Mouse (Mus musculus): ENCODE measurements around the gene Ston1. TPM values are rescaled to one million over a fixed set of nuclear protein-coding genes. Genes with fewer than 3 reads are reported as not detected.
A peak's percentile ranks its signal among the peaks of the same experiment; 100 is the strongest.

The Ston1 gene
- polyA plus RNA-seq, 1 experiment from 2014 or later = 9.1 TPM

GRCm38 (mm10) chr17:88613172-88613571, 15.7 kb downstream of the Ston1 start:
- Histone ChIP-seq H3K4me3 (ENCODE audit: low read depth, low read length) (no peak overlapping the region), H3K27me3 (replicated peaks; ENCODE audit: control insufficient read depth, insufficient read depth, low read length) (no peaks in the 10 kb centered on the region), H3K36me3 (ENCODE audit: control insufficient read depth, insufficient read depth, low read length) (no peaks in the 10 kb centered on the region; the same call in 1 of the 2 replicates), H3K4me2 (ENCODE audit: low read depth, low read length) (no peak overlapping the region), H3K9ac (ENCODE audit: low read depth, low read length) (no peak overlapping the region), H3K27ac (replicated peaks; ENCODE audit: low read depth, low read length) (no peak overlapping the region), H3K9me3 (ENCODE audit: control insufficient read depth, low read length) (no peaks in the 10 kb centered on the region), H3K4me1 (ENCODE audit: control insufficient read depth, insufficient read depth, low read length) (peaks cover 16% of the 10 kb centered on the region)
- WGBS = 64% methylated on average over 6 of the region's 6 CpGs
- ATAC-seq (ENCODE audit: low read depth) (no peak), DNase-seq (ENCODE audit: low spot score) (no peak)

- ATAC-seq (ENCODE audit: low read depth) (no peak), DNase-seq (ENCODE audit: low spot score) (no peak)
- peaks cover 16% of the 10 kb centered on the region for H3K4me1 ChIP-seq (ENCODE audit: control insufficient read depth, insufficient read depth, low read length)
- H3K27ac ChIP-seq (replicated peaks; ENCODE audit: low read depth, low read length) = no peak overlapping the region
- WGBS = 90% methylated on average over 3 of the region's 3 CpGs
- H3K27me3 ChIP-seq (replicated peaks; ENCODE audit: control insufficient read depth, insufficient read depth, low read length) = no peaks in the 10 kb centered on the region
- H3K4me3 ChIP-seq (ENCODE audit: low read depth, low read length) = no peak overlapping the region
- no peaks in the 10 kb centered on the region for H3K9me3 ChIP-seq (ENCODE audit: control insufficient read depth, low read length)
- H3K4me2 ChIP-seq (ENCODE audit: low read depth, low read length) = no peak overlapping the region
- H3K36me3 ChIP-seq (ENCODE audit: control insufficient read depth, insufficient read depth, low read length) = no peaks in the 10 kb centered on the region; the same call in 1 of the 2 replicates
- H3K9ac ChIP-seq (ENCODE audit: low read depth, low read length) = no peak overlapping the region
Measured at GRCm38 (mm10) chr17:88613721-88614120, 16.2 kb downstream of the Ston1 start.

- DNase-seq (ENCODE audit: low spot score) = no peak
- ATAC-seq (ENCODE audit: low read depth) = no peak
- no peak overlapping the region for H3K9ac ChIP-seq (ENCODE audit: low read depth, low read length)
Measured at GRCm38 (mm10) chr17:88614234-88614633, 16.8 kb downstream of the Ston1 start.

GRCm38 (mm10) chr17:88614733-88615132, 17.2 kb downstream of the Ston1 start:
- 100% methylated on average over 1 of the region's 1 CpGs for WGBS
- no peak overlapping the region for H3K4me3 ChIP-seq (ENCODE audit: low read depth, low read length)
- no peaks in the 10 kb centered on the region for H3K27me3 ChIP-seq (replicated peaks; ENCODE audit: control insufficient read depth, insufficient read depth, low read length)
- H3K4me1 ChIP-seq (ENCODE audit: control insufficient read depth, insufficient read depth, low read length) = peaks cover 16% of the 10 kb centered on the region
- no peak overlapping the region for H3K9ac ChIP-seq (ENCODE audit: low read depth, low read length)
- no peak for DNase-seq (ENCODE audit: low spot score)
- no peak for ATAC-seq (ENCODE audit: low read depth)
- H3K9me3 ChIP-seq (ENCODE audit: control insufficient read depth, low read length) = no peaks in the 10 kb centered on the region
- H3K27ac ChIP-seq (replicated peaks; ENCODE audit: low read depth, low read length) = no peak overlapping the region
- no peaks in the 10 kb centered on the region; the same call in 1 of the 2 replicates for H3K36me3 ChIP-seq (ENCODE audit: control insufficient read depth, insufficient read depth, low read length)
- H3K4me2 ChIP-seq (ENCODE audit: low read depth, low read length) = no peak overlapping the region

More at GRCm38 (mm10) chr17:88614234-88614633, 16.8 kb downstream of the Ston1 start:
- H3K9me3 ChIP-seq (ENCODE audit: control insufficient read depth, low read length) = no peaks in the 10 kb centered on the region
- H3K4me1 ChIP-seq (ENCODE audit: control insufficient read depth, insufficient read depth, low read length) = peaks cover 16% of the 10 kb centered on the region
- no peaks in the 10 kb centered on the region for H3K27me3 ChIP-seq (replicated peaks; ENCODE audit: control insufficient read depth, insufficient read depth, low read length)
- no peak overlapping the region for H3K4me2 ChIP-seq (ENCODE audit: low read depth, low read length)
- WGBS = 43% methylated on average over 3 of the region's 3 CpGs
- H3K27ac ChIP-seq (replicated peaks; ENCODE audit: low read depth, low read length) = no peak overlapping the region
- no peak overlapping the region for H3K4me3 ChIP-seq (ENCODE audit: low read depth, low read length)
- no peaks in the 10 kb centered on the region; the same call in 1 of the 2 replicates for H3K36me3 ChIP-seq (ENCODE audit: control insufficient read depth, insufficient read depth, low read length)

GRCm38 (mm10) chr17:88615492-88616155, 18.1 kb downstream of the Ston1 start:
- no peak overlapping the region for H3K9ac ChIP-seq (ENCODE audit: low read depth, low read length)
- 90% methylated on average over 1 of the region's 1 CpGs for WGBS
- ATAC-seq (ENCODE audit: low read depth) = no peak

GRCm38 (mm10) chr17:88620935-88621334, 23.5 kb downstream of the Ston1 start:
- 56% methylated on average over 4 of the region's 4 CpGs for WGBS
- peak; percentile 37 for DNase-seq (ENCODE audit: low spot score)
- Histone ChIP-seq H3K27me3 (replicated peaks; ENCODE audit: control insufficient read depth, insufficient read depth, low read length) (no peaks in the 10 kb centered on the region), H3K9ac (ENCODE audit: low read depth, low read length) (no peak overlapping the region), H3K4me1 (ENCODE audit: control insufficient read depth, insufficient read depth, low read length) (peaks cover 7% of the 10 kb centered on the region), H3K4me3 (ENCODE audit: low read depth, low read length) (no peak overlapping the region), H3K36me3 (ENCODE audit: control insufficient read depth, insufficient read depth, low read length) (peaks cover 6% of the 10 kb centered on the region), H3K4me2 (ENCODE audit: low read depth, low read length) (no peak overlapping the region), H3K9me3 (ENCODE audit: control insufficient read depth, low read length) (no peaks in the 10 kb centered on the region), H3K27ac (replicated peaks; ENCODE audit: low read depth, low read length) (no peak overlapping the region; the same call in 1 of the 2 replicates)
- ATAC-seq (ENCODE audit: low read depth) = no peak

More at GRCm38 (mm10) chr17:88615492-88616155, 18.1 kb downstream of the Ston1 start:
- no peak overlapping the region for H3K4me3 ChIP-seq (ENCODE audit: low read depth, low read length)
- H3K27me3 ChIP-seq (replicated peaks; ENCODE audit: control insufficient read depth, insufficient read depth, low read length) = no peaks in the 10 kb centered on the region
- DNase-seq (ENCODE audit: low spot score) = no peak
- H3K36me3 ChIP-seq (ENCODE audit: control insufficient read depth, insufficient read depth, low read length) = peaks cover under 1% of the 10 kb centered on the region
- no peaks in the 10 kb centered on the region for H3K9me3 ChIP-seq (ENCODE audit: control insufficient read depth, low read length)
- no peak overlapping the region for H3K27ac ChIP-seq (replicated peaks; ENCODE audit: low read depth, low read length)
- H3K4me1 ChIP-seq (ENCODE audit: control insufficient read depth, insufficient read depth, low read length) = peaks cover 12% of the 10 kb centered on the region
- H3K4me2 ChIP-seq (ENCODE audit: low read depth, low read length) = no peak overlapping the region

- H3K4me1 ChIP-seq (ENCODE audit: control insufficient read depth, insufficient read depth, low read length) = peaks cover 12% of the 10 kb centered on the region
- H3K27me3 ChIP-seq (replicated peaks; ENCODE audit: control insufficient read depth, insufficient read depth, low read length) = no peaks in the 10 kb centered on the region
- no peak overlapping the region for H3K4me2 ChIP-seq (ENCODE audit: low read depth, low read length)
- H3K9ac ChIP-seq (ENCODE audit: low read depth, low read length) = no peak overlapping the region
- ATAC-seq (ENCODE audit: low read depth) (no peak), DNase-seq (ENCODE audit: low spot score) (no peak)
- no peaks in the 10 kb centered on the region for H3K9me3 ChIP-seq (ENCODE audit: control insufficient read depth, low read length)
- 87% methylated on average over 3 of the region's 3 CpGs for WGBS
- peaks cover 6% of the 10 kb centered on the region for H3K36me3 ChIP-seq (ENCODE audit: control insufficient read depth, insufficient read depth, low read length)
- H3K27ac ChIP-seq (replicated peaks; ENCODE audit: low read depth, low read length) = no peak overlapping the region; the same call in 1 of the 2 replicates
- H3K4me3 ChIP-seq (ENCODE audit: low read depth, low read length) = no peak overlapping the region
Measured at GRCm38 (mm10) chr17:88621374-88621773, 23.9 kb downstream of the Ston1 start.

GRCm38 (mm10) chr17:88622711-88623110, 25.2 kb downstream of the Ston1 start:
- DNase-seq (ENCODE audit: low spot score) = no peak
- peaks cover 25% of the 10 kb centered on the region for H3K4me1 ChIP-seq (ENCODE audit: control insufficient read depth, insufficient read depth, low read length)
- H3K4me2 ChIP-seq (ENCODE audit: low read depth, low read length) = no peak overlapping the region
- no peaks in the 10 kb centered on the region for H3K9me3 ChIP-seq (ENCODE audit: control insufficient read depth, low read length)
- WGBS = 71% methylated on average over 1 of the region's 1 CpGs
- peaks cover 6% of the 10 kb centered on the region; the same call in 1 of the 2 replicates for H3K36me3 ChIP-seq (ENCODE audit: control insufficient read depth, insufficient read depth, low read length)
- no peak for ATAC-seq (ENCODE audit: low read depth)
- no peak overlapping the region for H3K4me3 ChIP-seq (ENCODE audit: low read depth, low read length)
- H3K27ac ChIP-seq (replicated peaks; ENCODE audit: low read depth, low read length) = no peak overlapping the region
- H3K27me3 ChIP-seq (replicated peaks; ENCODE audit: control insufficient read depth, insufficient read depth, low read length) = no peaks in the 10 kb centered on the region
- H3K9ac ChIP-seq (ENCODE audit: low read depth, low read length) = no peak overlapping the region

- no peak overlapping the region for H3K9ac ChIP-seq (ENCODE audit: low read depth, low read length)
- DNase-seq (ENCODE audit: low spot score) (no peak), ATAC-seq (ENCODE audit: low read depth) (no peak)
- no peak overlapping the region for H3K4me3 ChIP-seq (ENCODE audit: low read depth, low read length)
- 90% methylated on average over 4 of the region's 4 CpGs for WGBS
- H3K36me3 ChIP-seq (ENCODE audit: control insufficient read depth, insufficient read depth, low read length) = peaks cover 6% of the 10 kb centered on the region; the same call in 1 of the 2 replicates
- no peak overlapping the region for H3K27ac ChIP-seq (replicated peaks; ENCODE audit: low read depth, low read length)
- H3K4me2 ChIP-seq (ENCODE audit: low read depth, low read length) = no peak overlapping the region
- H3K4me1 ChIP-seq (ENCODE audit: control insufficient read depth, insufficient read depth, low read length) = peaks cover 38% of the 10 kb centered on the region
- H3K27me3 ChIP-seq (replicated peaks; ENCODE audit: control insufficient read depth, insufficient read depth, low read length) = no peaks in the 10 kb centered on the region
- H3K9me3 ChIP-seq (ENCODE audit: control insufficient read depth, low read length) = no peaks in the 10 kb centered on the region
Measured at GRCm38 (mm10) chr17:88624386-88624785, 26.9 kb downstream of the Ston1 start.

Measured in embryonic facial prominence, embryonic 14.5 days (tissue).